Mouse (Mus musculus) kidney, postnatal 25 days (tissue): ENCODE results near the gene Nol4l.
A peak's percentile ranks its signal among the peaks of the same experiment; 100 is the strongest.

ENCODE experiments used
- DNase-seq, 2 experiments: peaks; one replicate each; pipeline ENCODE4 v3.0.0; 2021; ENCODE audit warnings: mixed read lengths in 2 of 2

Gene Nol4l

DNA sequence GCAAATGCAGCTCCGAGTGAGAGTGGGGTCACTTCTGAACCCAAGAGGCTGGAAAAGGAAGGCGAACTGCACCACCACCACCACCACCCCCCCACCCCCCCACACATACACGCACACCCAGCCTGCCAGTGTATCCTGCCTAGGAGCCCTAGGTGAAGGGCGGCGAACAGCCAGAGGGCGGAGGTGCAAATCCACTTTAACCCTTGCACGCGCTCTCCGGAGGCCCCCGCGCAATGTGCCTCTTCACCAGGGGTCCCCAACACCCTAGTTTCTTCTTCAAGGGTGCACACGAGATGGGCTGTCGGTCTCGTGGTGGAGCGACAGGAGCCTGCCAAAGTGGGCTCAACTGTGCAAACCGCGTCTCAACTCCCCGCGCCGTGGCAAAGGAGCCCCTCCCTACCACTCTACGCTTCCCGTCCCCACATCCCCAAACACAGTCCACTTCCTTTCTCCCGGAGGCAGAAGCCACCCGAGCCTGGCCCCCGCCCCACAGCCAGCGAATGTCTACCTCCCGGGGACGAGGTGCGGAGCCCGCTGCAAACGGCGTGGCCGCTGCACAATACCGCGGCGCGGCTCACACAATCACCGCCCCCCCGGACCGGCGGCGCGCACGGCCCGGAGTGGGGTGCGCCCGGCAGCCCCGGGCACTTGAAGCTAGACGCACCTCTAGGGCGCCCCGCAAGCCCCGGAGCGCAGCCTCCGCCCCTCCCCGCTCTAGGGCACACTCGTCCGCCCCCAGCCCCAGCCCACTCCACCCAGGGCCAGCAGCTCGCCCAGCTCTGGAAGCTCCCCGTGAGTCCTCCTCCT lies 86.1 kb downstream of the Nol4l start:
- DNase-seq: peak; percentile 51 to 66

DNA sequence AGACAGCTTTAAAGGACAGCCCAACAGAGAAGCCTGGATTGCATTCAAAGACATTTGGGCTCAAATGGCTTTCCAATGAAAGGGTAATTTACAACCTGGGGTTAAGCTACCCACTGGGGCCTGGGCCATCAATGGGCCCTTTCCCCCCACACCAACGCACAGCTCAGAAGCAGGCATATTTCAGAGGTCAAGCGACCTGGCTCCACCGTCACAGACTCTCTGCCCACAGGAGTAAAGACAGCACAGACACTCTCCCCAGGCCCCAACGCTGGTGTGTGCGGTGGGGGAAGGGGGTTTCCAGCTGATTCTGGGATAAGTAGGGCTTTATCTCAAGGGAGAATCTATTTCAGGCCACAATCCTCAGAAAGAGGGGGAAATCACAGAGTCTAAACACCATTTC lies 87.1 kb downstream of the Nol4l start:
- DNase-seq: no peak

DNA sequence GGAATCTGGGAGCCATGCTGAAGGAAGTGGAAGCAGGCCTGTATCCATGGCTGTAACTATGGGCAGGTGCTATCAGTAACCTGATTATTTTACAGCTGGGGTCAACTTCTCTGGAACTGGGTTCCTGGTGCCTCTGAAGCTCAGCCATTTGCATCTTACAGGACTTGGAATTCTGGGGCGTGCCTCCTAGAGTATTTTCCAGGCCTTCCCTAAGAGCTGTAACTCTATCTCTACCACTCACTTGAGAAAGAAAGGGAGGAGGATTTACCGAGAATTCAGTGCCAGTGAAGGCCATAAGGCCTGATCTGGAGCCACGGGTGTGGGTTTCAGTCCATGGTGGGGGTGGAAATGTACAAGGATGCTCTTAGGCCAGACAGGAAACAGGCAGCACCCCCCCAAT lies 88.5 kb downstream of the Nol4l start:
- no peak for DNase-seq

DNA sequence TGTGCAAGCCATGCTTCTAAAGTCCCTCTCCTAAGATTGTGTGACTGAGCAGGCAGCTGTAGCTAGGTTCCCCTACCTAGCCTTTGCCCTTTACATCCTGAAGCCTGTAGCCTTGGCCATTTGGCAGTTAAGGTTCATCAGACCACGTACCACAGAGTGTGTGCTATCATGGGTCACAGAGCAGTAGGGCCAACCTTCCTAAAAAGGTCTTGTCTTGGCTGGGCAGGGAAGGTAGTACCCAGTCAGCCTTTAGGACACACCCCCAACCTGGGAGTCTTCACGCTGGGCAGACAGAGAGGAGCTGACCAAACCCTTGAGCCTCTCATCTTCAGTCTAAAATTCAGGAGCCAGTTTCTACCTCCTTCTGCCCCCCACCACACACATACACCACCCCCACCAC lies 89.0 kb downstream of the Nol4l start:
- DNase-seq: peak; percentile 25 to 66

DNA sequence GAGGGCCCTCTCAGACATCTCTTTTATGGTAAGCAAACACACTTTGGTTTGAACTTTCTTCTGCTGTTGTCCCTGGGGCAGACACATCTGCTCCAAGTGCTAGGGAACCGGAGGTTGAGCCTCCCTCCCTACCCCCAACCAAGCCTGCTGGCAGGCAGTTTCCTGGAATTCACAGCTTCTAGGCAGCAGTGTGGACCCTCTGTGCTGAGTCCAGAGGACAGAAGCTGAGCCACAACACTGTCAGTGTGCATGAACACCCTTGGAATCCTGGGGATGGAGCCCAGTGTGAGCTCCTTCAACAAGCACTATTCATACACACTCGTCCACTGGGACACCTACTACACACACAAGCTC lies 92.5 kb downstream of the Nol4l start:
- peak; percentile 53 to 80 for DNase-seq

DNA sequence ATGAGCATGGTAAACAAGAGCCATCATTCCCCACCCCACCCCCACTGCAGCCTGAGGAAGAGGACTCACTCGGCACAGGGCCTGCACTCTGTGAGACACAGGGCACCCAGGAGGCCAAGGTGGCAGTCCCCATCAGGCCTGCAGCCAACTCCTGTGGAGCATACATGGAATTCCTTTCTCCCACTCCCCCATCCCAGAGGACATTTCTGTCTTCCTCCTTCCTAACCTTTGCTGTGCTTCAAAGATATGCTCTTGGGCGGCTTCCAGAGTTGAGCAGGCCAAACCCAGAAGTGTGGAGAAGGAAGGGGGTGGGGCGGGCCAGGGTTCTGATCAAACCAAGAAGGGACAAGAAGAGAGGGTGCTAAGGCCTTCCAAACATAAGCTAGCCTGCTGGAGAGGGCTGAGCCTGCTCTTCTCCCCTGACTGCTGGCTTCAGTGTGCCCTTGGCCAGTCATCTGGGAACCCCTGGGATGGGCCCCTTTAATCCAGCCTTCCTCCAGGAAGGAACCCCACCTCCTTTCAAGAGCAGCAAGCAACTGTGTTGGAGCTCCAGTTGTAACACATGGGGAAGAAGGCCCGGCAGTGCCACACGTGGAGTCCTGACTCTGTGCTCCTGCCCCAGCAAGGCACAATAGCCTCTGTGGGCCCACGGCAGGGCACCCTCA lies 93.0 kb downstream of the Nol4l start:
- peak; percentile 88 to 90 for DNase-seq

DNA sequence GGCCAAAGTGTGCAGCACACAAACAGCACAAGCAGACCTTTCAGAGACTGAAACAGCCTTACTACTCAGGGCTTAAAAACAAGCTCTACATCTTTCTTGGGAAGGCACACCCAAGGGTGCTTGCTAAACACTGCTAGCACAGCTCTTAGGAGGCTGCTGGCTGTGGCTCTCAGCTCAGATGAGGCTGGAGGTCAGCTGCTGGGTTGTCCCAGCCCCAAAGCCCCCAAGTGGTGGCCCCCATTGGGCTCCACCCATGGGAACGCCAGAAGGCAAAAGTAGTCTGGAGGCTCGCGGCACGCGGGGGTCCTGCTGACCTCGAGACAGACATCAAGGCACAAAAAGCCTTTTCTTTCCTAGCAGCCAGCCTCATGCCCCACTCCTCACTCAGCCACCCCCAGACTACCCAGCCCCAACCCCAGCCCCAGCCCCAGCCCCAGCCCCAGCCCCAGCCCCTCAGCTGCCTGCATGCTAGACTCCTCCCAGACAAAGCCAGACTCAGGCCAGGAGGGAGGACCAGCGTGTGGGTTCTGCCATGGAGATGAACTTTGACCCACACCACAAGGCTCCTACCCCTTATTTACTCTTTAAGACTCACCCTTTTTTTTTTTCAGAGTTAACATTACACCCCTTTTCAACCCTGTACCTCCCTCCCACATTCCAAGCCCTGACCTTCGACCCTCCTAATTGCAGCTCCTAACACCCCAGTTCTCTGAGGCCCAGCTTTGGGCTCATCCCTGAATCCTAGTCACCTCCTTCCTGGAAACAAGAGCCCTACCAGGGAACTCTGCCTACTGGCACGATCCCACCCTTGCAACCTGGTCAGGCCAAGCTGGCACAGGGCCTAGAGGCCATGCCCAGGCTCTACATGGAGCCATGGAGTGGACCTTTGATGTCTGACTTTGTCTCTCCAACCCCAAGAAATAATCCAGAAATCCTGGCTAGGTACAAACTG lies 94.6 kb downstream of the Nol4l start:
- peak; percentile 78 to 89 for DNase-seq

DNA sequence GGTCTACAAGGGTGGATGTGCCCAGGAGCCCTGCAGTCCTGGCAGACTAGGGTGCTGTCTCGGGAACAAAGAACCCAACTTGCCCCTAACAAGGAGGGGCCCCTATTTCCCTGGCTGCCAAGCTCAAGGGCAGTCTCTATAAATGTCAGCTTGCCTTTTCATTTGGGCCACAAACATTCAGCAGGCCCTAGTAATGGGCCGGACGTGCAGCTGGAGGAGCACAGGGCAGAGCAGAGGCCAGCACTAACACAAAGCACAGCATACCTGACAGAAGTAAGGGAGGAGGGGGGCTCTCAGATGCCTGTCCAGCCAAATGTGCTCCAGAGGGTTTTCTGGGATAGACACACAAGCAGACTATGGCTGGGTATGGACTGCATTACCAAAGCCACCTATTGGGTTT lies 95.9 kb downstream of the Nol4l start:
- no peak for DNase-seq

DNA sequence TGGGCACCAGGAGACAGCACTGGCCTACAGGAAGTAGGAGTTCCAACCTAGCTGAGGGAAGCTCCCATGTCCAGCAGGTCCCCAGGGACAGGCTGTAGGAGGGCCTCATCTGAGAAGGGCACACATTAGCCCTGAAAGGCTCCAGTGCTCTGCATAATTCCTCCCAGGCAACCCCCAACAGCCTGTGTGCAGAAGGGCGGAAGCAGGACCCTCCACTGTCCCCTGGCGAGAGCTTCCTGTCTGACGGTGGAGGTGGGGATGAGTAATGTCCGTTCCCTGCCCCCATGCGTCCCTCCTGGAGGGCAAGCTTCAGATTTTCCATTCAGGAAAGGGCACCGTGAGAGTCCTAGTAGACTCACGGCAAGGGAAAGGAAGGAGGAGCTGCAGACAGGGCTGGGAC lies 97.3 kb downstream of the Nol4l start:
- peak; percentile 38 to 66 for DNase-seq

DNA sequence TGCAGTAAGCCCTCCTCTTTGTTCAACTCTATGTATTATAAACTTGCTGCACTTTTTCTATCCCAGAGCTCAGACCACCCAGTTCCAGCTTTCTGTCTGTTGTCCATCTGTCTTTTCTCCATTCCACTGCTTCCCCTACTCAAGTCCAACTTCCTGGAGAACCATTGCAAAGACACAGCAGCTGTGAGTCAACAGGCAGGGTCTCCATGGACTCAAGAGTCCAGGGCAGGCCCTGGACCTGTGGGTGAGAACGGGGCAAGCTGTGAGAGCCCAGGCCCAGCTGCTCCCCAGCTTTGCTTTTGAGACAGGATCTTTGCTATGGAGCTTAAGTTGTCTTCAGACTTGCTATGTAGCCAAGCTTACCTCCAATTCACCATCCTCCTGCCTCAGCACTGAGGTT lies 99.2 kb downstream of the Nol4l start:
- no peak for DNase-seq

DNA sequence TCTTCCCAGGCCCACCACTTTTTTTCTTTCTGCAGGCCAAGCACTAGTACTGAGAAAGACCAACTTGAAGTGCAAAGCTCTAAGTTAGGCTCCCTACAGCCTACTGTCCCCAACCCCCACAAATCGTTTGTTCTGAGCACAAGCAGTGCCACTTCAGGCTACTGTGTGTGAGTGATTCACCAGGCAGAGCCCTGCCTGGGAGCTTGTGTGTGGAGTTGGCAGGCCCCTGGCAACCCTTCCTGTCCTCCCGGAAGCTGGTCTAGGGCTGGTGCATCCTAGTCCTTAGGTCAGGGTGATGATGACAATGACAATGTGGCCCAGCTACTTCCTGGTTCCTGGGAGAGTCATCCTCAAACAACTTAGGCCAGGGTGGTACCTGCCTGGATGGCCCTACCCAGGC lies 101.3 kb downstream of the Nol4l start:
- no peak for DNase-seq

DNA sequence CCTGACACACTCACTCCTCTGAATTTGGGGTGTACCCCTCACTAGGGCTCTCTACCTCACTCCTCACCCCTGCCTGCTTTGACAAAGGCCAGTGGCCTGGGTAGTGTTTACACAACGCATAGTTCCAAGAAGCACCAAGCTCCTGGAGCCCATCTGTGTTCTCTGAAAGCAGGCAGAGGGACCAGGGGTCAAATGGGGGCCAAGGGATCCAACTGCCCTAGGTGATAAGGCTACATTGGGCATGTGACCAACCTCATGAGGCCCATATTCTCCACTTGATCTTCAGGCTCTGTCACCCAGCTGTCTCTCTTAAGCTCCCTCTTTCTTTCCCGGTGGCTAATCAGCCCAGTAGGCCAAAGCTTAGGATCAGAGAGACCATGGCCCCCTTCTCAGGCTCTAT lies 102.8 kb downstream of the Nol4l start:
- DNase-seq: no peak

DNA sequence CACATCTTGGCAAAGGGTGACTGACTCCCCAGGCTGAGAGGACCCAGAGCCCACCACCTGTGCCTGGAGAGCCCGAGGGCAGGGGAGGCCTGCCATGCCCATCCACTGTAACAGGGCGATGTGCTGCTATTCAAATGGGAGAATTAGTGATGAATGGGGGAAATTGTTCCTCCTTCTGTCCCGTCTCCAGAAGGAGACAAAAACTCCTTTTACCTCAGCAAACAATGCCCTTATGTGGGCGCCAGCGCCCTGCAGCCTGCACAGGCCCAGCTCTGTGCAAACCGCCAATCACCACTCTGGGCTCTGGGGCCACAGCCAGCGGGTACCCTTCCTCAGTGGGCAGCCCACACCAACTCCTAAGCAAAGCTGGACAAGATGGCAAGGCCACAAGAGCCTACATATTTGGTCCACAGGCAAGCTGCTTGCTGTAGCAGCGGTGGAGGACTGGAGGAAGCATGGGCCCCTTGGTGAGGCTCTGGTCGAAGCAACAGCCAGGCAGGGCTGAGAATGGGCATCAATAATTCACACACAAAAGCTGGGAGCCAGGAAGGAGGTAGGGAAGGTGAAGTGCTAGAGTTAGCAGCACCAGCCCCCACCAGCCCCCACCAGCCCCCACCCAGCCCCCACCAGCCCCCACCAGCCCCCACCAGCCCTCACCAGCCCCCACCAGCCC lies 103.6 kb downstream of the Nol4l start:
- no peak for DNase-seq

DNA sequence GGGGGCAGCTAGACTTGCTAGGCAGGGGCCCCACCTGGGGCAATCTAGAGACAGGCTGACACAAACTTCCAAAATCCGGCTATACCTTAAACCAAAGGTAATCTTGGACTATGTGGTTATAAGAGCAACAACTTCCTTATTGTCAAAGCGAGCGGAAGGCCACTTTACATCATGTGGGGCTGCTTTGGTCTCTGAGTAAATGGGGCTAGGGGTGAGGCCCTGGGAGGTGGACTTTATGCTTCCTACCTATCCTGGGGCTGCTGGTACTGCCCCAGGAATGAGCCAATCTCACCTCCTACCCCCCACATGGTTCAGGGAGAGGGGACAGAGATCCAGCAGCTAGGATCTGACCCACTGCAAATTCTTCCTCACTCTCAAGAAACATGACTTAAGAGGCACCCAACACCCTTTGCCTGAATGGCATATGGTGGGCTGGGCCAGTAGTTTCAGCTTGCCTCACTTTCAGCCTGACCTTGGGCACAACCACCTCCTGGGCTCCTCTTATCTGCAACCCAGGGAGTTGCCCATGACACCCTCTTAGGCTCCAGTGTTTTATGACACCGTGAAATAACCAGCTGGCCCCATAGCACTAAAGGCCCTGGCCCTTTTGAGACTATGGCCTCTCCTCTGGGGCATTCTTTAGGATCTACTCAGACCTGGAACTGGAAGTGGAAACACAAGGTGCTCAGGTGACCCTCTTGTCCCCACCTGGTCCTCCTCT lies 104.5 kb downstream of the Nol4l start:
- DNase-seq: no peak

DNA sequence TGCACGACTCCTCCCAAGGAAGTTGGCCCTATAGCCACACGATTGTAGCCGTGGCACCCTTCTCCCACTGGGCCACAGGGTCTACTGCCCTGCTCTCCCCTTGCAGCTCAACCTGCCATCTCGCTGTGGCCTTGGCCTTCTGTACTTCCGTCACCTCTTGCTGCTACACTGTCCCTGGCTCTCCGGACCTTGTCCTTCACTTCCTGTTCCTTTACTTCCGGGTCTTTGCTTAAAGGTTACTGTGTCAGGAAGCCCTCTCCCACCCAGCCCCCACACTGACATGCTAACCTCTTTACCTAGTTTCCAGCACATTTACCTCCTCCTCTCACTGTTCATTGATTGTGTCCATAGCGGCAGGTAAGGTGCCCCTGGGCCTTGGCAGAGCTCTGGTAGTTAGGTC lies 105.2 kb downstream of the Nol4l start:
- peak in 1 of 2 experiments; percentile 22 for DNase-seq

DNA sequence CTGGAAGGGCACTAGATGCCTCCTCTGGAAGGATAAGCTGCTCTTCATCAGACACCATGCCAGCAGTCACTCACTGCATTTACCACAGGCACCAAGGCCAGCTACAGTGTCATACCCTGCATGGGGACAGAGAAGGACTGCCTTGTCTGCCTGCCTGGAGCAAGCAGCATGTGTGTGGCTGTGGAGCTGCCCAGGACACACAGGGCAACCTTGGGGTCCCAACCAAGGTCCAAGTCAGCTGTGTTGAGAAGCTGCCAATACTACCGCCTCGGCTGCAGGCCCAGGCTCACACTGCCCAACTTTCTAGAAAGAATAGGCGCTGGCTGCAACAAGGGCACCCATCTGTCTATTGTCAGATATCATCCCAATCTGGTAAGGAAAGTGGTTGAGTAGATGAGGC lies 106.7 kb downstream of the Nol4l start:
- DNase-seq: no peak

DNA sequence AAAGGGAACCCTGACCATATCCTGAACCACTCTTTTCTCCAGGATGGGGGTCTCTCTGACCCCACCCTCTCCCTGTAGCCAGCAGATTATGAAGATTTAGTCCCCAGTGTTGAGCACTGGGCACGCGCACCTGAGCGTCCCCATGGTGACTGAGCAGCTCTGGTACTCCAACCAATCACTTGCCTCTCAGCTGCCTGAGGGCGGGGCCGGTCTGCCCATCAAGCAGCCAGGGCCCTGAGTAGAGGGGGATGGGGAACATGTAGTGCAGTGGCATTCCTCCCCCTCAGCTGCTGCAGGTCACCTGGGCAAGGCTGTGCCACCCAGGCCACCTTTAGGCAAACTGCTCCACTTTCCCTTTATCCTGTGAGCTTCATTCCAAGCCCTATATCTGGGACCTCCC lies 107.7 kb downstream of the Nol4l start:
- peak; percentile 45 to 78 for DNase-seq

DNA sequence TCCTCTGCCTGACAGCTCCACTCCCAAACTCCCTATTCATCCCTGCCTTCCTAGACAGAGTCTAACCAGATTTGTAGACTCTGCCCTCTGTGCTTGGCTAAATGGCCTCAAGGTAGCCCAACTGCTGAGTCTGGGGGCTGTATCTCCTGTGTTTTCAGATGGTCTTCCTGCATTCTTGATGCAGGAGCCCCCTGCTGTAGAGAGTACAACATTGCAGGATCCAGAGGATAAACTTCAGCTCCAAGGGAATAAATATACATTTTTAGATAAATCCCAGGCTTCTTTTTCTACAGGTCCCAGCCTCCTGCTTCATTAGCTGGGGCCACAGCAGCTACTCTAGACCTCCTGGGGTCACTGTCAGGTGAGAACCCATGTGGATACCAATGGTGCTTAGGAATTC lies 108.5 kb downstream of the Nol4l start:
- DNase-seq: no peak

DNA sequence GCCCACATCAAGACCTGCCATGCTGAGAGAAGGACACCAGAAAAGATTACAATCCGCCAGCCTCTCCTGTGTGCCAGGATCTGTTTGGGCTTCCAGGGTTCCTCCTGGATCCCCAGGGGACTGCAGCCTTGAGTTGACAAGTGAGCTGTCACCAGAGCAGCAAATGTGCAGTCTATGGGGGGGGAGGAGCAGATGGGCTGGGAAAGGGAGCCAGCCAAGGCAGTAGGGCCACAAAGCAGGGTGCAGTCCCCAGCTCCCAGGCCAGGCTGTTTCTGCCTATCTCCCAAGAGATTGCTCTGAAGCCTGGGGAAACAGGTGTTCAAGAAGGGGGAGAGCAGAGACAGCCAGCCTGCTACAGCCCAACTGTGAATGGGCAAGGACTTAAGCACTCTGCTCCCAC lies 111.4 kb downstream of the Nol4l start:
- DNase-seq: no peak

DNA sequence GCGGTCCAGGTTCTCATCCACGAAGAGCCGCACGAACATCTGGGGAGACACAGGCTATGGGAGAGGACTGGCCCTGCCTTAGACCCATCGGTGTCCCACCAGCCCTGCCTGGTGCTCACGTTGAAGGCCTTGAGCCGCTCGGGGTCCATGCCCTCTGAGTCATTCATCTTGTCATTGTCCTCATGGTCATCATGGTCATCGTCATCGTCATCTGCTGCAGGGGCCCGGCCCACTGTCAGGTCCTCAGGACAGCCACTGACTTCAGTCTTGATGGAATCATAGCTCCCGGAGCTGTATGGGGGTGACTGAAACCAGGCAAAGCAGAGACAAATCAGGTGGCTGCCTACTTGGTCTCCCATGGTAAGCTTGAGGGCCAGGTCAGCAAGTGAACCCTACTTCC lies 111.9 kb downstream of the Nol4l start:
- DNase-seq: no peak

DNA sequence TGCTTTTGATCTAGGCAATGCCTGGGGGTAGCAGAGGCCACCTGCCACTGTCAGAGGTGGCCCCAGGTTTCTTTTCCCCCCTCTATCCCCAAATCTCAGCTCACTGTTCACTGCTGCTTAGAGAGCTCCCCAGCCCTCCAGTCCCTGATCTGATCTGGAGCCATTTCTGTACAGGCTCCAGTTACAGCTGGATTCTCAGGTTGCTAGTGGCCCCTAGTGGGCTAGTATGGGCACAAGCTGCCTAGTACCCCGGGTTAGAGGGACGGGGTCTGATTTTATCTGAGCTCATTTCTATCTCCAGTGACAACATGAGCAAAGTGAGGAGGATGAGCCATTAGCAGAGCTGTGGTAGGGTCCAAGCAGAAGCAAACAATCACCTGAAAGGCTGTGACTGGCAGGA lies 115.2 kb downstream of the Nol4l start:
- peak in 1 of 2 experiments; percentile 45 for DNase-seq

DNA sequence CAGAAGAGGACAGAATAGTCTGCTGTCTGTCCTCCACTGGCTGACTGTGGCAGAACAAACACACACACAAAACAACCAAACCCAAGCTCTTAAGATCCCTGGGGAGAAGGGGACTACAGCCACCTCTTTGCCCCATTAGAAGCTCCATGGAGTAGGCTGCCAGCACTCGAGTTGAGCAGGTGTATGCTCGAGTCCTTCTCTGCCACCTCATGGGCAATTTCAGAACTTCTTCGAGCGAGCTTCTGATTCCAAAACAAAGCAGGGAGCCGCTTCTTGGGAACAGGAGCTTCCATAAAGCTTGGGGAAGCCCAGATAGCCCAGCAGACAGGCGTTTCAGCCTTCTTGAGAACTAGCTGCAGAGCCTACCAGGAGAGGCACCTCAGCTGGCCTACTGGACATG lies 117.2 kb downstream of the Nol4l start:
- DNase-seq: no peak
